Mouse (Mus musculus): ENCODE results near the gene Jchain. TPM values are rescaled to one million over a fixed set of nuclear protein-coding genes. Genes with fewer than 3 reads are reported as not detected.
"Not testable (repeated sequence)": the region's sequence is repeated elsewhere in the genome, so short reads cannot be mapped to it uniquely, and the experiment has no call there.

Gene Jchain
- polyA plus RNA-seq, 1 experiment from 2014 or later = 0.31 TPM

- peak within 1 kb of the TSS; percentile 90 for H3K4me2 ChIP-seq
- under 1% methylated on average over 76 of the region's 76 CpGs for WGBS
- 0 out of 2 replicates have a peak, but pooled peaks cover 9% of the 10 kb centered on the region for H3K36me3 ChIP-seq (replicated peaks)
- H3K9ac ChIP-seq = peak within 1 kb of the TSS; percentile 92
- H3K4me1 ChIP-seq = peaks cover 23% of the 10 kb centered on the region
- H3K9me3 ChIP-seq = no peaks in the 10 kb centered on the region
- peak; percentile 97 for ATAC-seq (ENCODE audit: low FRiP score)
- H3K27ac ChIP-seq = peak within 1 kb of the TSS; percentile 91
- peak within 1 kb of the TSS; percentile 86 for H3K4me3 ChIP-seq (replicated peaks)
- no peaks in the 10 kb centered on the region for H3K27me3 ChIP-seq
Measured at GRCm38 (mm10) chr5:88554086-88554886, 26.6 kb upstream of the Jchain start, which contains the start of gene Utp3. Utp3 (plus strand) TSS chr5:88554462.

GRCm38 (mm10) chr5:88553271-88554085 is 25.8 kb upstream of the Jchain start:
- H3K4me3 ChIP-seq (replicated peaks) = peak overlapping the region; percentile 86
- peak; percentile 68 for ATAC-seq (ENCODE audit: low FRiP score)
- H3K9me3 ChIP-seq = no peaks in the 10 kb centered on the region
- peaks cover 23% of the 10 kb centered on the region for H3K4me1 ChIP-seq
- H3K4me2 ChIP-seq = peak overlapping the region; percentile 64
- H3K9ac ChIP-seq = peak overlapping the region; percentile 70
- H3K36me3 ChIP-seq (replicated peaks) = 0 out of 2 replicates have a peak, but pooled peaks cover 9% of the 10 kb centered on the region
- 9% methylated on average over 29 of the region's 29 CpGs for WGBS
- H3K27ac ChIP-seq = peak overlapping the region; percentile 91
- no peaks in the 10 kb centered on the region for H3K27me3 ChIP-seq

DNA sequence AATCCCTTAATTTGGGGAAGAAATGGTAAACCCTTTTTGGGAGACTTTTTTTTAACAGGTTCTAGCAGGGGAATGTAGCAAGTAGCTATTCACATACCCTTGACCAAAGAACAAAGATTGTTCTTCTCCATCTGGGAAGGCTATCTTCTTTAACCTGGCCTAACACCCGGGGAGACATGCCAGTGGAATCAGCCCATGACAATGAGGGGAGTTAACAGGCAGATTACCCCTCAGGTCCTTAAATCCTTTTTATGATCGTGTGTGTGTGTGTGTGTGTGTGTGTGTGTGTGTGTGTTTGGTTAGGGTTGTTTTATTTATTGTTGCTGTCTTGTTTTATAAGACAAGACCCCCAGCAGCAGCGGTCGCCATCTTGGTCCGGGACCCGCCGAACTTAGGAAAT is 17.8 kb upstream of the Jchain start:
- Histone ChIP-seq H3K27me3 (no peaks in the 10 kb centered on the region), H3K4me1 (no peaks in the 10 kb centered on the region), H3K36me3 (replicated peaks) (no peaks in the 10 kb centered on the region), H3K4me3 (replicated peaks) (no peak overlapping the region), H3K27ac (no peak overlapping the region), H3K9me3 (no peaks in the 10 kb centered on the region), H3K9ac (no peak overlapping the region), H3K4me2 (no peak overlapping the region)
- 83% methylated on average over 7 of the region's 7 CpGs for WGBS
- ATAC-seq (ENCODE audit: low FRiP score) = no peak

DNA sequence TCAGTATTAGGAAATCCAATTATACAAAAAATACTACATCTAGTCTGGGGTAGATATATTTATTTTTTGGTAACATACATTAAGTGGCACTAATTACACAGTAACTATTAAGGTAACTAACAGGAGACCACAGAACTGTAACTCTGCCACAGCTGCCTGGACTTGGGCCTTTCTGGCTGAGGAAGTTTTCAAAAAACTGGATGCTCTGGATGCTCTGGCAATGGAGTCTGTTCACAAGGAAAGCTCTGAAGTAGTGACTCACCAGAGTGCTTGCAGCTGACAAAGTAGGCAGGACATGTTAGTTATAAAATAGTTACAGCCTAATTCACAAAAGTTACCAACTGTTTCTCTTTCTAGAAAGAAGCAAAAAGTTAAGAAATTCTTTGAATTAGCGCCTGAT is 16.7 kb upstream of the Jchain start:
- not testable (repeated sequence) for H3K36me3 ChIP-seq (replicated peaks); H3K9me3 ChIP-seq; H3K4me2 ChIP-seq; H3K9ac ChIP-seq; ATAC-seq (ENCODE audit: low FRiP score); H3K4me3 ChIP-seq (replicated peaks); H3K4me1 ChIP-seq; H3K27ac ChIP-seq; H3K27me3 ChIP-seq
- 91% methylated on average over 1 of the region's 1 CpGs for WGBS

GRCm38 (mm10) chr5:88542651-88543282 is 15.1 kb upstream of the Jchain start:
- ATAC-seq (ENCODE audit: low FRiP score) = peak; percentile 68; the same call in 1 of the 2 replicates
- Histone ChIP-seq H3K27me3 (no peaks in the 10 kb centered on the region), H3K4me2 (no peak overlapping the region), H3K9ac (no peak overlapping the region), H3K4me1 (no peaks in the 10 kb centered on the region), H3K9me3 (no peaks in the 10 kb centered on the region), H3K4me3 (replicated peaks) (no peak overlapping the region), H3K27ac (no peak overlapping the region), H3K36me3 (replicated peaks) (no peaks in the 10 kb centered on the region)
- 59% methylated on average over 5 of the region's 5 CpGs for WGBS

GRCm38 (mm10) chr5:88540845-88541244 is 13.2 kb upstream of the Jchain start:
- Histone ChIP-seq H3K4me3 (replicated peaks) (no peak overlapping the region), H3K4me1 (no peaks in the 10 kb centered on the region), H3K27ac (no peak overlapping the region), H3K9me3 (no peaks in the 10 kb centered on the region), H3K4me2 (no peak overlapping the region), H3K9ac (no peak overlapping the region), H3K36me3 (replicated peaks) (no peaks in the 10 kb centered on the region), H3K27me3 (no peaks in the 10 kb centered on the region)
- ATAC-seq (ENCODE audit: low FRiP score) = no peak

DNA sequence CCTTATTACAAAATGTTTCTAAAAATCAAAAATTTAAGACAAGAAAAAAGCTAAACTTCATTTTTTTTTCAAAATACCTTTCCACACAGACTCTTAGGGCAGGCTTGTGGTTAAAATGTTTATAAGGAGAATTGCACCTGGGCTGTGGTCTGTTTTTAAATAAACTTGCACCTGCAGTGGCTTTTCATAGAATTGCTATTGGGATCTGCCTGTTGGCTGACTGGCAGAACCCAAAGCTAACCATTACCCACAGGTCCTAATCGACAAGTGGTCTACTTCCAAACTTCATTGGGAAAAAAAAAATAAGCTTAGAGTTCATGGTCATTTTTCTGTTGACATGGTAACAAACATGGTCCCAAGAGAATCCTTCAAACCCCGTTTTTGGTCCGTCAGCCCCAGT is 7.0 kb upstream of the Jchain start:
- ATAC-seq (ENCODE audit: low FRiP score) = no peak
- H3K4me3 ChIP-seq (replicated peaks) = no peak overlapping the region
- 79% methylated on average over 3 of the region's 3 CpGs for WGBS
- no peak overlapping the region for H3K27ac ChIP-seq
- H3K27me3 ChIP-seq = no peaks in the 10 kb centered on the region
- H3K36me3 ChIP-seq (replicated peaks) = no peaks in the 10 kb centered on the region
- H3K4me1 ChIP-seq = no peaks in the 10 kb centered on the region
- no peak overlapping the region for H3K9ac ChIP-seq
- H3K4me2 ChIP-seq = no peak overlapping the region
- no peaks in the 10 kb centered on the region for H3K9me3 ChIP-seq

GRCm38 (mm10) chr5:88530908-88531307 is 3.2 kb upstream of the Jchain start:
- no peak for ATAC-seq (ENCODE audit: low FRiP score)
- no peaks in the 10 kb centered on the region for H3K27me3 ChIP-seq
- H3K9me3 ChIP-seq = no peaks in the 10 kb centered on the region
- no peak overlapping the region for H3K4me2 ChIP-seq
- no peak overlapping the region for H3K27ac ChIP-seq
- H3K4me1 ChIP-seq = no peaks in the 10 kb centered on the region
- H3K9ac ChIP-seq = no peak overlapping the region
- 61% methylated on average over 1 of the region's 1 CpGs for WGBS
- H3K36me3 ChIP-seq (replicated peaks) = no peaks in the 10 kb centered on the region
- H3K4me3 ChIP-seq (replicated peaks) = no peak overlapping the region

GRCm38 (mm10) chr5:88519232-88519631 is 8.5 kb downstream of the Jchain start:
- Histone ChIP-seq H3K9ac (no peak overlapping the region), H3K36me3 (replicated peaks) (no peaks in the 10 kb centered on the region), H3K4me1 (no peaks in the 10 kb centered on the region), H3K27me3 (no peaks in the 10 kb centered on the region), H3K4me2 (no peak overlapping the region), H3K27ac (no peak overlapping the region), H3K4me3 (replicated peaks) (no peak overlapping the region), H3K9me3 (no peaks in the 10 kb centered on the region)
- 7% methylated on average over 2 of the region's 2 CpGs for WGBS
- ATAC-seq (ENCODE audit: low FRiP score) = no peak

DNA sequence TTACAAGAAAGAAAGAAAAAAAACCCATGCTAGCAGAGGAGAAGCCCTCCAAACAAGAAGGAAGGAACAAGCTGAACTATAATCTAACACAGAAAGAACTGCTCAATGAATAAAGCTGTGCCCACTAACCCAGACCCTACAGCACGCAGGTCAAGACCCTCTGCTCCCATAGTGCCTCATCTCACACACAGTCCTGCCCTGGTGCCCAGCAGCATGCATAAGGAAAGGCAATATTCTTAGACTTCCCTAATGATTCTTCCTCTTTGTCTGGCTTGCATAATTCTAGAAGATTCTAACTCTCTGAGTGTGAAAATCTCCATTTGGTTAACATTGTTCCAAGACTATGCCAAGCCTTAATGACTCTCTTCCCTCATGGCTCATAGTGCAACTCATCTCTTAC is 18.7 kb downstream of the Jchain start:
- no peak overlapping the region for H3K4me3 ChIP-seq (replicated peaks)
- no peak overlapping the region for H3K9ac ChIP-seq
- no peaks in the 10 kb centered on the region for H3K4me1 ChIP-seq
- no peaks in the 10 kb centered on the region for H3K9me3 ChIP-seq
- no peaks in the 10 kb centered on the region for H3K27me3 ChIP-seq
- no peak overlapping the region for H3K4me2 ChIP-seq
- H3K36me3 ChIP-seq (replicated peaks) = no peaks in the 10 kb centered on the region
- H3K27ac ChIP-seq = no peak overlapping the region
- 96% methylated on average over 1 of the region's 1 CpGs for WGBS
- no peak for ATAC-seq (ENCODE audit: low FRiP score)

- Histone ChIP-seq H3K4me3 (replicated peaks) (no peak overlapping the region), H3K9me3 (no peaks in the 10 kb centered on the region), H3K4me1 (no peaks in the 10 kb centered on the region), H3K27ac (no peak overlapping the region), H3K4me2 (no peak overlapping the region), H3K9ac (no peak overlapping the region), H3K27me3 (no peaks in the 10 kb centered on the region), H3K36me3 (replicated peaks) (no peaks in the 10 kb centered on the region)
- 75% methylated on average over 1 of the region's 1 CpGs for WGBS
- ATAC-seq (ENCODE audit: low FRiP score) = no peak
Measured at GRCm38 (mm10) chr5:88508555-88508954, 19.1 kb downstream of the Jchain start.

- 97% methylated on average over 3 of the region's 3 CpGs for WGBS
- ATAC-seq (ENCODE audit: low FRiP score) = no peak
- H3K36me3 ChIP-seq (replicated peaks) = no peaks in the 10 kb centered on the region
- H3K4me1 ChIP-seq = no peaks in the 10 kb centered on the region
- no peak overlapping the region for H3K9ac ChIP-seq
- H3K4me3 ChIP-seq (replicated peaks) = no peak overlapping the region
- H3K4me2 ChIP-seq = no peak overlapping the region
- H3K9me3 ChIP-seq = no peaks in the 10 kb centered on the region
- no peaks in the 10 kb centered on the region for H3K27me3 ChIP-seq
- H3K27ac ChIP-seq = no peak overlapping the region
Measured at GRCm38 (mm10) chr5:88499781-88500180, 27.9 kb downstream of the Jchain start.
